Mouse (Mus musculus) cortical plate, adult 2 months (tissue): ENCODE results near the gene Tmem220. TPM values are rescaled to one million over a fixed set of nuclear protein-coding genes. Genes with fewer than 3 reads are reported as not detected.

Experiments
- H3K27ac ChIP-seq: fragments of 200-500 bp; 2 replicates; pipeline ENCODE4 v1.5.1; 2012; ENCODE audit warnings: low read length, control low read depth, inconsistent platforms; ENCODE audit not compliant: insufficient read depth
- H3K4me1 ChIP-seq: fragments of 200-500 bp; 2 replicates; pipeline ENCODE4 v1.6.1; 2011; ENCODE audit warnings: low read length; ENCODE audit not compliant: control insufficient read depth, insufficient read depth
- H3K4me3 ChIP-seq: fragments of 200-500 bp; 2 replicates; pipeline ENCODE4 v1.5.1; 2011; ENCODE audit warnings: mild to moderate bottlenecking, low read length, control low read depth; ENCODE audit not compliant: insufficient read depth
- CTCF ChIP-seq: fragments of 200-500 bp; IDR thresholded peaks from 2 replicates; pipeline ENCODE4 v1.5.1; 2011; ENCODE audit warnings: mild to moderate bottlenecking, control low read depth, low read length; ENCODE audit not compliant: insufficient read depth; ENCODE audit errors: extremely low read depth
- POLR2A ChIP-seq: fragments of 200-500 bp; IDR thresholded peaks from 2 replicates; pipeline ENCODE4 v1.6.1; 2011; ENCODE audit warnings: mild to moderate bottlenecking, low read length, control low read depth; ENCODE audit not compliant: insufficient read depth; ENCODE audit errors: extremely low read depth
- polyA plus RNA-seq: library from polyadenylated mRNA; depleted of rRNA; stranded (reverse); fragments of >200 nt; gene quantifications from 2 replicates; pipeline ENCODE4 v1.2.3, GENCODE M21; 2012; rRNA removed

Gene Tmem220
- 0.98 and 1.0 TPM in 2 replicates for polyA plus RNA-seq

GRCm38 (mm10) chr11:67024867-67025477 lies at the start of gene Tmem220:
Tmem220 (plus strand) TSS chr11:67025154.
- Histone ChIP-seq H3K4me1 (no peaks in the 10 kb centered on the region), H3K4me3 (peak within 1 kb of the TSS; percentile 29), H3K27ac (no peak within 1 kb of the TSS)
- TF ChIP-seq POLR2A (no peak), CTCF (peak; percentile 82)

GRCm38 (mm10) chr11:66975606-66976330 lies 49.2 kb upstream of the Tmem220 start:
- no peak overlapping the region for H3K4me3 ChIP-seq
- no peak for TF ChIP-seq POLR2A
- TF ChIP-seq CTCF: no peak
- no peak overlapping the region for H3K27ac ChIP-seq
- no peaks in the 10 kb centered on the region for H3K4me1 ChIP-seq

- Histone ChIP-seq H3K4me3 (no peak overlapping the region), H3K27ac (no peak overlapping the region), H3K4me1 (no peaks in the 10 kb centered on the region)
- TF ChIP-seq POLR2A (no peak), CTCF (no peak)
Observed at GRCm38 (mm10) chr11:66981336-66982115, 43.4 kb upstream of the Tmem220 start.

- TF ChIP-seq POLR2A (no peak), CTCF (0 out of 2 replicates have a peak, but pooled peaks have one; percentile 13)
- H3K4me3 ChIP-seq: no peak overlapping the region
- no peaks in the 10 kb centered on the region for H3K4me1 ChIP-seq
- H3K27ac ChIP-seq: no peak overlapping the region
Observed at GRCm38 (mm10) chr11:66982794-66983193, 42.2 kb upstream of the Tmem220 start.

- Histone ChIP-seq H3K27ac (no peak overlapping the region), H3K4me1 (no peaks in the 10 kb centered on the region), H3K4me3 (no peak overlapping the region)
- TF ChIP-seq CTCF (no peak), POLR2A (no peak)
Observed at GRCm38 (mm10) chr11:66983422-66984164, 41.4 kb upstream of the Tmem220 start.

GRCm38 (mm10) chr11:66984165-66985135 lies 40.5 kb upstream of the Tmem220 start:
- H3K4me1 ChIP-seq: no peaks in the 10 kb centered on the region
- no peak overlapping the region for H3K27ac ChIP-seq
- H3K4me3 ChIP-seq: peak overlapping the region; percentile 40
- TF ChIP-seq POLR2A (no peak), CTCF (peak; percentile 89)

- no peak overlapping the region for H3K27ac ChIP-seq
- TF ChIP-seq POLR2A (no peak), CTCF (no peak)
- H3K4me3 ChIP-seq: peak overlapping the region; percentile 40
- no peaks in the 10 kb centered on the region for H3K4me1 ChIP-seq
Observed at GRCm38 (mm10) chr11:66985136-66985702, 39.7 kb upstream of the Tmem220 start.

GRCm38 (mm10) chr11:66992150-66992549 lies 32.8 kb upstream of the Tmem220 start:
- Histone ChIP-seq H3K4me1 (no peaks in the 10 kb centered on the region), H3K4me3 (no peak overlapping the region), H3K27ac (no peak overlapping the region)
- TF ChIP-seq POLR2A (no peak), CTCF (no peak)

GRCm38 (mm10) chr11:66993674-66994073 lies 31.3 kb upstream of the Tmem220 start:
- no peak for TF ChIP-seq POLR2A
- TF ChIP-seq CTCF: no peak
- no peak overlapping the region for H3K27ac ChIP-seq
- H3K4me1 ChIP-seq: no peaks in the 10 kb centered on the region
- H3K4me3 ChIP-seq: no peak overlapping the region
